Mouse (Mus musculus) thymus, adult 2 months (tissue): ENCODE results near the gene Ntf3. TPM values are rescaled to one million over a fixed set of nuclear protein-coding genes. Genes with fewer than 3 reads are reported as not detected.

Experiments
- DNase-seq: peaks from one replicate; pipeline ENCODE4 v3.0.0; 2021
- H3K27ac ChIP-seq: fragments of 200-500 bp; 2 replicates; pipeline ENCODE4 v1.5.1; 2012; ENCODE audit warnings: low read length, control low read depth; ENCODE audit not compliant: control insufficient read depth, insufficient read depth
- H3K27me3 ChIP-seq: fragments of 200-500 bp; 2 replicates; pipeline ENCODE4 v1.6.1; 2012; ENCODE audit warnings: mild to moderate bottlenecking, low read length, moderate library complexity, mixed read lengths; ENCODE audit not compliant: control insufficient read depth, insufficient read depth
- H3K36me3 ChIP-seq: fragments of 200-500 bp; 2 replicates; pipeline ENCODE4 v1.6.1; 2012; ENCODE audit warnings: mild to moderate bottlenecking, low read length, moderate library complexity; ENCODE audit not compliant: control insufficient read depth, insufficient read depth
- H3K4me1 ChIP-seq: fragments of 200-500 bp; replicated peaks from 2 replicates; pipeline ENCODE4 v1.6.1; 2012; ENCODE audit warnings: low read length; ENCODE audit not compliant: control insufficient read depth, insufficient read depth
- H3K4me3 ChIP-seq: fragments of 200-500 bp; 2 replicates; pipeline ENCODE4 v1.5.1; 2012; ENCODE audit warnings: mild to moderate bottlenecking, low read length, control low read depth, moderate library complexity; ENCODE audit not compliant: control insufficient read depth, insufficient read depth
- CTCF ChIP-seq: fragments of 200-500 bp; IDR thresholded peaks from 2 replicates; pipeline ENCODE4 v1.5.1; 2012; ENCODE audit warnings: mild to moderate bottlenecking, control low read depth, low read length, moderate library complexity, borderline replicate concordance; ENCODE audit not compliant: control insufficient read depth, poor library complexity, insufficient read depth; ENCODE audit errors: extremely low read depth
- POLR2A ChIP-seq: fragments of 200-500 bp; IDR thresholded peaks from 2 replicates; pipeline ENCODE4 v1.6.1; 2012; ENCODE audit warnings: mild to moderate bottlenecking, low read length, control low read depth, moderate library complexity; ENCODE audit not compliant: control insufficient read depth, poor library complexity, insufficient read depth; ENCODE audit errors: extremely low read depth
- WGBS: fragments of 180-500 bp; shearing (Covaris S2); methylation state at CpG from one replicate; pipeline ENCODE4 v1.1.7; 2018; 5-methylcytosine and 5-hydroxymethylcytosine counted together
- polyA plus RNA-seq: library from polyadenylated mRNA; depleted of rRNA; stranded (reverse); fragments of >200 nt; gene quantifications from 2 replicates; pipeline ENCODE4 v1.2.3, GENCODE M21; 2012; rRNA removed

Gene Ntf3
- 0.40 and 0.42 TPM in 2 replicates for polyA plus RNA-seq

- H3K27me3 ChIP-seq = no peaks in the 10 kb centered on the region; the same call in 1 of the 2 replicates
- H3K4me1 ChIP-seq = no peaks in the 10 kb centered on the region
- 2% methylated on average over 27 of the region's 27 CpGs for WGBS
- H3K36me3 ChIP-seq = no peaks in the 10 kb centered on the region
- H3K27ac ChIP-seq = no peak within 1 kb of the TSS
- TF ChIP-seq POLR2A = no peak
- no peak for TF ChIP-seq CTCF
- H3K4me3 ChIP-seq = no peak within 1 kb of the TSS
- DNase-seq = no peak
These were observed at the start of gene Ntf3 for GRCm38 (mm10) chr6:126166548-126167207. TSS of gene Ntf3 (minus strand) at chr6:126166910.

- Histone ChIP-seq H3K27me3 (no peaks in the 10 kb centered on the region), H3K4me1 (no peaks in the 10 kb centered on the region), H3K4me3 (no peak overlapping the region), H3K36me3 (no peaks in the 10 kb centered on the region), H3K27ac (no peak overlapping the region)
- TF ChIP-seq POLR2A = no peak
- DNase-seq = no peak
- WGBS = 83% methylated on average over 5 of the region's 5 CpGs
These were observed 46.6 kb upstream of the Ntf3 start for GRCm38 (mm10) chr6:126213330-126213729.

- H3K27ac ChIP-seq = no peak overlapping the region
- no peaks in the 10 kb centered on the region for H3K36me3 ChIP-seq
- DNase-seq = no peak
- TF ChIP-seq POLR2A = no peak
- no peak for TF ChIP-seq CTCF
- no peaks in the 10 kb centered on the region for H3K4me1 ChIP-seq
- 82% methylated on average over 4 of the region's 4 CpGs for WGBS
- no peaks in the 10 kb centered on the region for H3K27me3 ChIP-seq
- no peak overlapping the region for H3K4me3 ChIP-seq
These were observed 36.7 kb upstream of the Ntf3 start for GRCm38 (mm10) chr6:126203366-126203765.

- WGBS = 70% methylated on average over 7 of the region's 7 CpGs
- no peak overlapping the region for H3K27ac ChIP-seq
These were observed 36.2 kb upstream of the Ntf3 start for GRCm38 (mm10) chr6:126202959-126203358.

GRCm38 (mm10) chr6:126201721-126202120 lies 35.0 kb upstream of the Ntf3 start:
- no peak overlapping the region for H3K4me3 ChIP-seq
- no peaks in the 10 kb centered on the region for H3K36me3 ChIP-seq
- DNase-seq = no peak
- H3K4me1 ChIP-seq = no peaks in the 10 kb centered on the region
- 93% methylated on average over 2 of the region's 2 CpGs for WGBS
- H3K27me3 ChIP-seq = no peaks in the 10 kb centered on the region
- H3K27ac ChIP-seq = no peak overlapping the region
- TF ChIP-seq CTCF (no peak), POLR2A (no peak)

More at GRCm38 (mm10) chr6:126202959-126203358, 36.2 kb upstream of the Ntf3 start:
- Histone ChIP-seq H3K4me3 (no peak overlapping the region), H3K36me3 (no peaks in the 10 kb centered on the region), H3K27me3 (no peaks in the 10 kb centered on the region), H3K4me1 (no peaks in the 10 kb centered on the region)
- no peak for DNase-seq
- TF ChIP-seq POLR2A = no peak
- no peak for TF ChIP-seq CTCF

GRCm38 (mm10) chr6:126199916-126200315 lies 33.2 kb upstream of the Ntf3 start:
- no peak overlapping the region for H3K27ac ChIP-seq
- no peaks in the 10 kb centered on the region for H3K27me3 ChIP-seq
- no peaks in the 10 kb centered on the region for H3K36me3 ChIP-seq
- WGBS = 67% methylated on average over 2 of the region's 2 CpGs
- no peak for TF ChIP-seq CTCF
- no peak for TF ChIP-seq POLR2A
- DNase-seq = no peak
- H3K4me3 ChIP-seq = no peak overlapping the region
- H3K4me1 ChIP-seq = no peaks in the 10 kb centered on the region

- H3K27me3 ChIP-seq = no peaks in the 10 kb centered on the region
- no peaks in the 10 kb centered on the region for H3K4me1 ChIP-seq
- no peak for TF ChIP-seq CTCF
- TF ChIP-seq POLR2A = no peak
- H3K27ac ChIP-seq = no peak overlapping the region
- 40% methylated on average over 4 of the region's 4 CpGs for WGBS
- no peak overlapping the region for H3K4me3 ChIP-seq
- no peaks in the 10 kb centered on the region for H3K36me3 ChIP-seq
- no peak for DNase-seq
These were observed 28.1 kb upstream of the Ntf3 start for GRCm38 (mm10) chr6:126194760-126195159.
